Mouse (Mus musculus) limb, embryonic 12.5 days (tissue): ENCODE measurements at regions not wholly inside any gene's neighbourhood (a gene's known extent, or its start where the extent isn't known, plus 50 kb on each side); places are given as distances from the start of the nearest gene placed in this dataset.
A peak's percentile ranks its signal among the peaks of the same experiment; 100 is the strongest.
"Not testable (repeated sequence)": the region's sequence is repeated elsewhere in the genome, so short reads cannot be mapped to it uniquely, and the experiment has no call there.

Experiments used
- ATAC-seq: fragments of 200-750 bp; cut with Nextera tagmentation; 2 replicates; pipeline ENCODE4 v1.8.0; 2017; ENCODE audit warnings: low read depth, moderate TSS enrichment; ENCODE audit not compliant: insufficient number of reproducible peaks, insufficient read depth, low FRiP score, low TSS enrichment
- H3K27ac ChIP-seq: fragments of 300-500 bp; sonication (generic); 2 replicates; pipeline ENCODE4 v1.5.1; 2016; ENCODE audit warnings: mild to moderate bottlenecking, moderate library complexity
- H3K27me3 ChIP-seq: fragments of 300-500 bp; sonication (generic); 2 replicates; pipeline ENCODE4 v1.6.1; 2016; ENCODE audit warnings: mild to moderate bottlenecking, moderate library complexity
- H3K36me3 ChIP-seq: fragments of 300-500 bp; sonication (generic); 2 replicates; pipeline ENCODE4 v1.6.1; 2016; ENCODE audit warnings: mild to moderate bottlenecking, moderate library complexity
- H3K4me1 ChIP-seq: fragments of 300-500 bp; sonication (generic); replicated peaks from 2 replicates; pipeline ENCODE4 v1.6.1; 2016
- H3K4me2 ChIP-seq: fragments of 300-500 bp; sonication (generic); 2 replicates; pipeline ENCODE4 v1.6.1; 2016; ENCODE audit warnings: mild to moderate bottlenecking, moderate library complexity
- H3K4me3 ChIP-seq: fragments of 300-500 bp; sonication (generic); replicated peaks from 2 replicates; pipeline ENCODE4 v1.5.1; 2016; ENCODE audit warnings: mild to moderate bottlenecking
- H3K9ac ChIP-seq: fragments of 300-500 bp; sonication (generic); replicated peaks from 2 replicates; pipeline ENCODE4 v1.6.1; 2016; ENCODE audit warnings: mild to moderate bottlenecking, moderate library complexity
- H3K9me3 ChIP-seq: fragments of 300-500 bp; sonication (generic); 2 replicates; pipeline ENCODE4 v1.6.1; 2016; ENCODE audit warnings: mild to moderate bottlenecking, moderate library complexity
- WGBS: fragments of 180-500 bp; shearing (Covaris S2); methylation state at CpG from one replicate; pipeline ENCODE4 v1.1.7; 2016; 5-methylcytosine and 5-hydroxymethylcytosine counted together

DNA sequence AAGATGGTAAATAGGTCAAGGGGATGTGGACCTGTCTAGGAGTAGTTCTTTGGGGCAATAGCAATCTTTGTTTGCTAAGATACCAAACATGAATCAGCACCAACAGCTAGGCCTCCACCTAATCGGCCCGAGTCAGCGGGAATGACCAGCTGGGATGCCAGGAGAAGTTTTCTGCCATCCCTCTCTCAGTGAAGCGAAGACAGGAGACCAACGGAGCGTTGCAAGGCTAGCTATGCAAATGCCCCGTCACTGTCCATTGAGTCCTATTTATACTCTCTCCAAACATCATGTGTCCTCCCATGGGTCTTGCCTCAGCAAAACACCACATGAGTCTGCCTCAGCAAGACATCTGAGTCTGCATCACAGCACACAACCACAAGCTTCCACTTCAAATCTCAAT lies 439.7 kb upstream of the Auts2 start:
- no peak for ATAC-seq
- Histone ChIP-seq H3K9ac (no peak overlapping the region), H3K36me3 (no peaks in the 10 kb centered on the region), H3K27ac (no peak overlapping the region), H3K9me3 (no peaks in the 10 kb centered on the region), H3K4me2 (no peak overlapping the region), H3K4me3 (no peak overlapping the region), H3K4me1 (no peaks in the 10 kb centered on the region), H3K27me3 (no peaks in the 10 kb centered on the region)
- 91% methylated on average over 7 of the region's 7 CpGs for WGBS

- no peak for ATAC-seq
- Histone ChIP-seq H3K36me3 (no peaks in the 10 kb centered on the region), H3K27ac (no peak overlapping the region), H3K4me1 (no peaks in the 10 kb centered on the region), H3K9ac (no peak overlapping the region), H3K4me2 (no peak overlapping the region), H3K9me3 (no peaks in the 10 kb centered on the region), H3K27me3 (no peaks in the 10 kb centered on the region), H3K4me3 (no peak overlapping the region)
- 72% methylated on average over 5 of the region's 5 CpGs for WGBS
These were observed 435.9 kb upstream of the Auts2 start for GRCm38 (mm10) chr5:132979013-132979412.

DNA sequence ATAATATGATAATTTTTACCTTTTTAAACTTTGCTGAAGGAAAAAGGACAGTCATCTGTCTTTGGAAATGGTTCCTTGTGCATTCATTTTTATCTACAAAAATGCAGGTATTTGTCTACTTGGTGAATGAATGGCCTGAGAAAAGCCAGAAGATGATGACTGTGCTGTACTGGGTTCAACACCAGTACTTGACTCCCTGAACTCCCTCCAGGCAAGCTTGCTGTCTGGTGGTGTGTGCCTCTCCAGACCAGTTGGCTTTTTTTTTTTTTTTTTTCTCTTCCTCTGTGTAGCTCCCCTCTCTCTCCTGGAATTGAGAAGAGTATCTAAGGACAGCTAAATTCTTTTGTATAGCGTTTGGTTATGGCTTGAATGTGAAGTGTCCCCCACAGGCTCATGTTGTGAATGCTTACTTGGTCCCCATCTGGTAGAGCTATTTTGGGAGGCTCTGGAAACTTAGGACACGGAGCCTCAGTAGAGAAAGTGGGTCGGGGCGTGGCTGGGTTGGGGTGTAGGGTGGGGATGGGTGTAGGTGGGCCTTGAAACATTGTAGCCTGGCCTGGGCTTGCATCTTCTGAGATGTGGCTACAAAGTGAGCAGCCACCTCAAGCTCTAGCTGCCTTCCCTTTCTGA lies 432.3 kb upstream of the Auts2 start:
- Histone ChIP-seq H3K4me3 (no peak overlapping the region), H3K4me2 (no peak overlapping the region), H3K4me1 (no peaks in the 10 kb centered on the region; the same call in 1 of the 2 replicates), H3K9ac (no peak overlapping the region), H3K9me3 (peaks cover 3% of the 10 kb centered on the region), H3K36me3 (no peaks in the 10 kb centered on the region), H3K27me3 (no peaks in the 10 kb centered on the region), H3K27ac (no peak overlapping the region)
- 76% methylated on average over 4 of the region's 4 CpGs for WGBS
- no peak for ATAC-seq

GRCm38 (mm10) chr5:132974876-132975275 lies 431.7 kb upstream of the Auts2 start:
- Histone ChIP-seq H3K36me3 (no peaks in the 10 kb centered on the region), H3K4me2 (no peak overlapping the region), H3K4me3 (no peak overlapping the region), H3K9me3 (peaks cover 3% of the 10 kb centered on the region), H3K27ac (no peak overlapping the region), H3K4me1 (no peaks in the 10 kb centered on the region; the same call in 1 of the 2 replicates), H3K9ac (no peak overlapping the region), H3K27me3 (no peaks in the 10 kb centered on the region)
- WGBS, result 24% methylated on average over 3 of the region's 3 CpGs
- no peak for ATAC-seq

DNA sequence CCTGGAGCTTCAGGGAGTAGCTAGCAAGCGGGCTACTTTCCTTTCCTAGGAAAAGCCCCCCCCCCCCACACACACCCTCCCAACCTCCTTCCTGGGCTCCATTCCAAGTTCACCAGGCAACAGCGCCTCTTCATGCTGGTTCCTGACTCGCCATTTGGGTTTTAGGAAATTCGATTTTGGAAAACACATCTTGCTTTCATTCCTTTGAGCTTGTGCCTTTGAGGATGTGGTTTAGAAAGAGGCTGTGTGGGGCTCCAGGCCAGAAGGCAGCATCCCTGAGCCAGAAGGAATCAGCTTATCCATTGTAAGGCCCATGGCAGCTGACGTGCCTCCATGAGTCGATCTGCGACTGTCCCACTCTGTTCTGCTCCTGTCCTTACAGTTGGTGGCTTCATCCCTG lies 427.9 kb upstream of the Auts2 start:
- H3K9me3 ChIP-seq, result peaks cover 3% of the 10 kb centered on the region
- no peaks in the 10 kb centered on the region for H3K36me3 ChIP-seq
- H3K9ac ChIP-seq, result no peak overlapping the region
- H3K4me1 ChIP-seq, result no peaks in the 10 kb centered on the region; the same call in 1 of the 2 replicates
- WGBS, result 85% methylated on average over 7 of the region's 7 CpGs
- no peaks in the 10 kb centered on the region for H3K27me3 ChIP-seq
- no peak for ATAC-seq
- no peak overlapping the region for H3K4me3 ChIP-seq
- H3K4me2 ChIP-seq, result no peak overlapping the region
- H3K27ac ChIP-seq, result peak overlapping the region; percentile 54; the same call in 1 of the 2 replicates

DNA sequence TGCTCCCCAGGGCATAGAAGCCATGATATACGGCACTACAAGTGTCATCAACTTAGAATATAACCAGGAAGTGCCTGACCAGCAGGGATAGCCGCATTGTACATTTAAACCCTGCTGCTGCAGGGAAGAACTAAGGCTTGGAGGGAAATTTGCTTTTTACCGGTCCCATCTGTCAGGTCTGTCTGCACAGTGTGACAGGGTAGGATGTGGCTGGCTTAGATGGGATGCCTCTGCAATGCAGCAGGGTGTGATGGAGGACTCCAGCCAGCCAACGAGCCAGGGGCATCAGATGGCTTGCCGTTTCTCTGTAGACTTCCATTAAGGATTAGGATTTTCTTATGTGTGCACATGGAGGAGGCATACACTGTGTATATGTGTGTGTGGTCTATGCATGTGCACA lies 426.2 kb upstream of the Auts2 start:
- H3K27ac ChIP-seq, result no peak overlapping the region
- no peak overlapping the region for H3K4me2 ChIP-seq
- H3K9me3 ChIP-seq, result peaks cover 3% of the 10 kb centered on the region
- H3K4me1 ChIP-seq, result no peaks in the 10 kb centered on the region; the same call in 1 of the 2 replicates
- H3K4me3 ChIP-seq, result no peak overlapping the region
- WGBS, result 77% methylated on average over 5 of the region's 5 CpGs
- H3K9ac ChIP-seq, result no peak overlapping the region
- no peaks in the 10 kb centered on the region for H3K36me3 ChIP-seq
- ATAC-seq, result no peak
- H3K27me3 ChIP-seq, result no peaks in the 10 kb centered on the region

DNA sequence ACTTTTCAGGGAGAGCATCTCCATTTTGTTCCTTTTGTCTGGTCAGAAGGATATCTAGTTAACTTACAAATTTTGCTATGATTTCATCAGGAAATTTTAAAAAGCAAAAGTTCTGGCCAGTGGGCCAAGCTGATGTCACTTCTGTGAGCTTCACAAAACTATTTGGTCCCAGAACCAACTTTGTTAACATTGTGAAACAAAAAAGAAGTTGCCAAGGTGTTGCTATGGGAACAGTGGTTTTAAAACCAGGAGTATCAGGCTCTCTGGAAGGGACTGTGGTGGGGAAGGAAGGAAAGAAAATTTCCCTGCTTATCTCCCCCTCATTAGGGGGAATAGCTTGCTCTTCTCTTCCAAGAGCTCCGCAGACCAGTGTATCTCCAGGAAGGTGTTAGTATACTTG lies 416.8 kb upstream of the Auts2 start:
- H3K4me2 ChIP-seq, result no peak overlapping the region
- no peaks in the 10 kb centered on the region for H3K36me3 ChIP-seq
- no peak overlapping the region for H3K27ac ChIP-seq
- H3K4me3 ChIP-seq, result no peak overlapping the region
- no peaks in the 10 kb centered on the region for H3K27me3 ChIP-seq
- 95% methylated on average over 1 of the region's 1 CpGs for WGBS
- no peak for ATAC-seq
- no peak overlapping the region for H3K9ac ChIP-seq
- no peaks in the 10 kb centered on the region for H3K4me1 ChIP-seq
- no peaks in the 10 kb centered on the region for H3K9me3 ChIP-seq

GRCm38 (mm10) chr5:132956184-132956583 lies 413.0 kb upstream of the Auts2 start:
- no peak overlapping the region for H3K9ac ChIP-seq
- no peaks in the 10 kb centered on the region for H3K4me1 ChIP-seq
- H3K9me3 ChIP-seq, result no peaks in the 10 kb centered on the region
- no peak for ATAC-seq
- WGBS, result 83% methylated on average over 5 of the region's 5 CpGs
- no peaks in the 10 kb centered on the region for H3K27me3 ChIP-seq
- H3K4me3 ChIP-seq, result no peak overlapping the region
- H3K36me3 ChIP-seq, result no peaks in the 10 kb centered on the region
- no peak overlapping the region for H3K4me2 ChIP-seq
- no peak overlapping the region for H3K27ac ChIP-seq

DNA sequence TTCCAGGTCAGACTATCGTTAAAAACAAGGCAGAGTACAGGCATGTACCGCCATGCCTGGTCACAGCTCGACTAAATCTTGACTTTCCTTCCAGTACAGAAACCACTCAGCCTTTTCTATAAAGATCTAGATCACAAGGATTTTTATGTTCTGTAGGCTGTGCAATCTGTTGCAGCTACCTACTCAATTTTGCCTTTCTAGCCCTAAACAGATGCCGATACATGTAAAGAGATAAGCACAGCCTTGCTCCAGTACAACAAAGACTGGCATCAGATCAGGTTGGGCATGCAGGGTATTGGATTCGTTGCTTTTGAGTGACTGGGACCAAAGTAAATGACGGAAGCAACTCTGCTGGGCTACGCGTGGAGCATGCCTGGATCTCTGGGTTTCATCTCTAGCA lies 411.9 kb upstream of the Auts2 start:
- Histone ChIP-seq H3K4me3 (no peak overlapping the region), H3K4me1 (no peaks in the 10 kb centered on the region), H3K27me3 (no peaks in the 10 kb centered on the region), H3K27ac (no peak overlapping the region), H3K36me3 (no peaks in the 10 kb centered on the region), H3K9ac (no peak overlapping the region), H3K4me2 (no peak overlapping the region), H3K9me3 (no peaks in the 10 kb centered on the region)
- ATAC-seq, result no peak
- 89% methylated on average over 8 of the region's 8 CpGs for WGBS

DNA sequence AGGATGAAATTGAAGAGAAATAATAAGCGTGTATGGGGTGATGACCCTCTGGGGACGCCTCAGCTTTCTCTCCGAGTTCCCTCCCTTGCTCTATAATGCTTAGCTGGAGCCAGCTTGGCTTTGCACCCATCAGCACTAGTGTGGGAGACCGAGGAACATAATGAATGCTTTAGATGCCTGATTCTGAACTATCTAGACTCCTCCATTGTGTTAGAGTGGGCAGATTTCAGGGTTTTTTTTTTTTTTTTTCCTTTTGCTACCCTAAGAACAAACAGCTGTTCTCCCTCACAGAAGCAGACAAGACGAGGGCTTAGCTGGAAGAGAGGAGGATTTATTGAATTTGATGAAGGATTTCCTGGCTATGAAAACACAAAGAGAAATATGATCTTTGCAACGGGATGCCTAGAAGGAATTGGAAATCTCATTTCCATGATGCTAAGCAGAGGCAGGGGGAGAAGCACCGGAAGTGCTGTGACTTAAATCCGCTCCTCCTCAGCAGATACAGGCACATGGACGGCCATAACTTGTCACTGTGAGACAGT lies 390.4 kb upstream of the Auts2 start:
- no peaks in the 10 kb centered on the region for H3K4me1 ChIP-seq
- no peaks in the 10 kb centered on the region for H3K9me3 ChIP-seq
- no peaks in the 10 kb centered on the region for H3K36me3 ChIP-seq
- 62% methylated on average over 9 of the region's 9 CpGs for WGBS
- H3K4me3 ChIP-seq, result no peak overlapping the region
- H3K27me3 ChIP-seq, result no peaks in the 10 kb centered on the region
- H3K27ac ChIP-seq, result no peak overlapping the region
- no peak overlapping the region for H3K9ac ChIP-seq
- no peak overlapping the region for H3K4me2 ChIP-seq
- no peak for ATAC-seq

GRCm38 (mm10) chr5:132929955-132930354 lies 386.8 kb upstream of the Auts2 start:
- H3K4me2 ChIP-seq, H3K27me3 ChIP-seq, H3K4me1 ChIP-seq, ATAC-seq, H3K9me3 ChIP-seq, H3K27ac ChIP-seq, H3K4me3 ChIP-seq, H3K36me3 ChIP-seq, H3K9ac ChIP-seq: not testable (repeated sequence)
- 88% methylated on average over 12 of the region's 12 CpGs for WGBS

- H3K9me3 ChIP-seq, result peaks cover 13% of the 10 kb centered on the region; the same call in 1 of the 2 replicates
- ATAC-seq, result no peak
- H3K9ac ChIP-seq, result no peak overlapping the region
- H3K27ac ChIP-seq, result no peak overlapping the region
- no peaks in the 10 kb centered on the region for H3K36me3 ChIP-seq
- H3K4me1 ChIP-seq, result peaks cover 5% of the 10 kb centered on the region; the same call in 1 of the 2 replicates
- no peak overlapping the region for H3K4me3 ChIP-seq
- WGBS, result 30% methylated on average over 4 of the region's 4 CpGs
- no peak overlapping the region for H3K4me2 ChIP-seq
- H3K27me3 ChIP-seq, result no peaks in the 10 kb centered on the region
These were observed 380.2 kb upstream of the Auts2 start for GRCm38 (mm10) chr5:132923365-132923764.
